Mouse (Mus musculus) heart, embryonic 12.5 days (tissue): ENCODE measurements around the gene Rps6ka3. TPM values are rescaled to one million over a fixed set of nuclear protein-coding genes. Genes with fewer than 3 reads are reported as not detected.

Experiments used
- ATAC-seq: fragments of 200-750 bp; cut with Nextera tagmentation; 2 replicates; pipeline ENCODE4 v1.8.0; 2017; ENCODE audit warnings: moderate TSS enrichment, moderate library complexity; ENCODE audit not compliant: insufficient number of reproducible peaks, low FRiP score
- H3K27ac ChIP-seq: fragments of 300-500 bp; sonication (generic); 2 replicates; pipeline ENCODE4 v1.5.1; 2016; ENCODE audit warnings: mild to moderate bottlenecking, moderate library complexity; ENCODE audit not compliant: poor library complexity, severe bottlenecking
- H3K27me3 ChIP-seq: fragments of 300-500 bp; sonication (generic); replicated peaks from 2 replicates; pipeline ENCODE4 v1.6.1; 2016; ENCODE audit warnings: mild to moderate bottlenecking, moderate library complexity
- H3K36me3 ChIP-seq: fragments of 300-500 bp; sonication (generic); 2 replicates; pipeline ENCODE4 v1.6.1; 2016; ENCODE audit warnings: mild to moderate bottlenecking, moderate library complexity
- H3K4me1 ChIP-seq: fragments of 300-500 bp; sonication (generic); replicated peaks from 2 replicates; pipeline ENCODE4 v1.6.1; 2016; ENCODE audit warnings: mild to moderate bottlenecking
- H3K4me2 ChIP-seq: fragments of 300-500 bp; sonication (generic); 2 replicates; pipeline ENCODE4 v1.6.1; 2016; ENCODE audit warnings: mild to moderate bottlenecking, moderate library complexity
- H3K4me3 ChIP-seq: fragments of 300-500 bp; sonication (generic); 2 replicates; pipeline ENCODE4 v1.5.1; 2016; ENCODE audit warnings: mild to moderate bottlenecking
- H3K9ac ChIP-seq: fragments of 300-500 bp; sonication (generic); 2 replicates; pipeline ENCODE4 v1.6.1; 2016; ENCODE audit warnings: mild to moderate bottlenecking, moderate library complexity
- H3K9me3 ChIP-seq: fragments of 300-500 bp; sonication (generic); replicated peaks from 2 replicates; pipeline ENCODE4 v1.6.1; 2016; ENCODE audit warnings: mild to moderate bottlenecking, moderate library complexity
- WGBS: fragments of 180-500 bp; shearing (Covaris S2); methylation state at CpG from one replicate; pipeline ENCODE4 v1.1.7; 2016; 5-methylcytosine and 5-hydroxymethylcytosine counted together
- polyA plus RNA-seq: library from polyadenylated mRNA; unstranded; fragments of >200 nt; fragmentation: Nextera tagmentation; extraction: Ambion mirVana; gene quantifications from 2 replicates; pipeline ENCODE4 v1.2.1, GENCODE M21; 2016

The Rps6ka3 gene
- polyA plus RNA-seq, 1 experiment from 2014 or later, result 6.1 TPM

DNA sequence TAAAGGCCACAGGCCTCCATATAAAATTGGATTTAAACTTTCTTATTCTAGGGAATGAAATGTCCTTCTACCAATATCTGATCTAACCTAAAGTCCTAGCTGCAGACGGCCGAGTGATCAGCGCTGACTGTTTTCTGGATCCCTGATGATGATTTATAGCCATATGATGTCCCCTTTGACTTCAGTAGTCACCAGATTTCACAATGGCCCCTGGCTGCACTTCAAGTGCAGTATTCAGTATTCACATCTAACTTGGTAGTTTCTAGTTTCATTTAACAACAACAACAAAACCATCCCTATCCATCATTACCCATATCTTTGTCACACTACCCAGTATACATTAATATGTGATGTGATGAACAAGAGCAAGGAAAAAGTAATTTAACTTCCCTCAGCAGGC is 154.4 kb downstream of the Rps6ka3 start:
- H3K36me3 ChIP-seq, result peaks cover 14% of the 10 kb centered on the region
- H3K4me1 ChIP-seq, result no peaks in the 10 kb centered on the region
- no peak overlapping the region for H3K4me3 ChIP-seq
- ATAC-seq, result no peak
- no peaks in the 10 kb centered on the region for H3K9me3 ChIP-seq
- no peaks in the 10 kb centered on the region for H3K27me3 ChIP-seq
- no peak overlapping the region for H3K9ac ChIP-seq
- H3K4me2 ChIP-seq, result no peak overlapping the region
- WGBS, result 91% methylated on average over 3 of the region's 3 CpGs
- H3K27ac ChIP-seq, result no peak overlapping the region

DNA sequence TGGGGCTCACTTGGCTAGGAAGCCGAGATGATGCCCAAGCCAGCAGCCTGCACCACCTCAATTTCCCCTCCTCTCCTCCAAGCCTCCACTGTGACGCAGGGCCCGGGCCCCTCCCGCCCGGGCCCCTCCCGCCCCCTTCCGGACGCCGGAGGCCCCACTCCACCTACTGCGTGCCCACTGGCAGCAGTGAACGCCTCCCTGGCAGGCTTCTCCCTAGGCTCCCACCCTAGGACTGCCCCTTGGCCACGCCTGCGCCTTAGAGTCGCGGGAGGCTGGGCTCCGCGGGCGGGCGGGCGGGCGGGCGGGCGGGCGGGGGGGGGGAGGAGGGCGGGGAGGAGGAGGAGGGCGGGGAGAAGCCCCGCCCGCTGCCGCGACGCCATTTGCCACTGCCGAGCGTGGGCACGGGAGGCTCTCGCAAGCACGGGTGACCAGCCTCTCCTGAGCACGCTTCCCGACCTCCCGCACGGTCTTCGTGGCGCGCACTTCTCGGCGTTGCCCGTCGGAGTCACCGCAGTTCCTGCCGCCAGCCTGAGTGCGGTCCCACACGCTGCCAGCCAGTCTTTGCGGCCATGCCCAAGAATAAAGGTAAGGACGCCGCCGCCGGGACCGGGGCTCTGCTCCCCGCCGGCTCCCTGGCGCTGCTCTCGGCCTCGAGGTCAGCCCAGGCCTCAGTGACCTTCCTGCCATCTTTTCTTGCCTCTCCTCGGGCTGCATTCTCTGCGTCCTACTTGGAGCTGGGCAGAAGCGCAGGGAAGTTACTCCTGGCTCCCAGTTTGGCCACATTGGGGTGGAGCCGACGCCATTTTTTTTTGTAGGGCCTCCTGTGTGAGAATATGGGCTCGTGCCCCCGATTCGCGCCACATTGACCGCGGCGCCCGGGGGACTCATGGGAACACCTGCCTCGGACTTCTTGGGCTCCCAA is 162.0 kb downstream of the Rps6ka3 start, which contains the start of gene Eif1ax:
Gene Eif1ax (plus strand): TSS at position 348 of the 922 bp plus-strand sequence.
- peak; percentile 99 for ATAC-seq
- H3K9me3 ChIP-seq, result no peaks in the 10 kb centered on the region
- peaks cover 6% of the 10 kb centered on the region for H3K36me3 ChIP-seq
- 26% methylated on average over 51 of the region's 76 CpGs for WGBS
- H3K4me1 ChIP-seq, result 0 out of 2 replicates have a peak, but pooled peaks cover 4% of the 10 kb centered on the region
- H3K4me3 ChIP-seq, result peak within 1 kb of the TSS; percentile 79
- no peaks in the 10 kb centered on the region for H3K27me3 ChIP-seq
- H3K9ac ChIP-seq, result peak within 1 kb of the TSS; percentile 86
- peak within 1 kb of the TSS; percentile 84 for H3K27ac ChIP-seq
- H3K4me2 ChIP-seq, result peak within 1 kb of the TSS; percentile 66

GRCm38 (mm10) chrX:159372753-159373144 is 162.6 kb downstream of the Rps6ka3 start:
- Histone ChIP-seq H3K36me3 (peaks cover 10% of the 10 kb centered on the region), H3K4me1 (0 out of 2 replicates have a peak, but pooled peaks cover 4% of the 10 kb centered on the region), H3K4me2 (peak overlapping the region; percentile 66), H3K27me3 (no peaks in the 10 kb centered on the region), H3K9ac (peak overlapping the region; percentile 86), H3K27ac (peak overlapping the region; percentile 84), H3K9me3 (no peaks in the 10 kb centered on the region), H3K4me3 (peak overlapping the region; percentile 79)
- no peak for ATAC-seq
- 11% methylated on average over 9 of the region's 9 CpGs for WGBS

DNA sequence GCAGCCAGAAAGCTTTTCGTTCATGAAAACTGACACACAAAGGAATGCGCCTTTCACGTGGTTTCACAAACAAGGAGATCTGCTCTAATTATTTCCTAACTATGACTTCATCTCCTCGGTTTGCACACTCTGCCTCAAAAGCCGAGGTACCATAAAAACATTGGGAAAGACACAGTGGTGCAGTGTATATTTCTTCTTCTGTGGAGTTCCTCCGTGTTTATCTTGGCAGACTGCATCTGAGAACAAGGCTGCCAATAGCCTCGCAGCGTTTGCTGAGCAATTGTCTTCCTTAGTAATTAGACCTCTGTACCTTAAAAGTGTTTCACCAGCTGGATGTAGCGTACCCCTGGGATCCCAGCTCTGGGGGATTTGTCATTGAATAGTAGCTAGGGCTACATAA is 177.0 kb downstream of the Rps6ka3 start:
- H3K9ac ChIP-seq, result no peak overlapping the region
- H3K27me3 ChIP-seq, result no peaks in the 10 kb centered on the region
- H3K4me2 ChIP-seq, result no peak overlapping the region
- H3K4me1 ChIP-seq, result no peaks in the 10 kb centered on the region
- 84% methylated on average over 9 of the region's 9 CpGs for WGBS
- peaks cover 18% of the 10 kb centered on the region; the same call in 1 of the 2 replicates for H3K36me3 ChIP-seq
- no peak overlapping the region for H3K4me3 ChIP-seq
- no peak for ATAC-seq
- H3K9me3 ChIP-seq, result no peaks in the 10 kb centered on the region
- H3K27ac ChIP-seq, result no peak overlapping the region

GRCm38 (mm10) chrX:159388953-159389352 is 178.8 kb downstream of the Rps6ka3 start:
- H3K4me3 ChIP-seq, result no peak overlapping the region
- H3K9ac ChIP-seq, result no peak overlapping the region
- no peak overlapping the region for H3K27ac ChIP-seq
- no peak for ATAC-seq
- H3K27me3 ChIP-seq, result no peaks in the 10 kb centered on the region
- H3K4me2 ChIP-seq, result no peak overlapping the region
- H3K4me1 ChIP-seq, result no peaks in the 10 kb centered on the region
- no peaks in the 10 kb centered on the region for H3K9me3 ChIP-seq
- H3K36me3 ChIP-seq, result peaks cover 14% of the 10 kb centered on the region; the same call in 1 of the 2 replicates

- no peak overlapping the region for H3K4me3 ChIP-seq
- peaks cover 11% of the 10 kb centered on the region; the same call in 1 of the 2 replicates for H3K36me3 ChIP-seq
- no peak overlapping the region for H3K27ac ChIP-seq
- H3K9me3 ChIP-seq, result no peaks in the 10 kb centered on the region
- no peak for ATAC-seq
- no peaks in the 10 kb centered on the region for H3K4me1 ChIP-seq
- H3K9ac ChIP-seq, result no peak overlapping the region
- H3K4me2 ChIP-seq, result no peak overlapping the region
- H3K27me3 ChIP-seq, result no peaks in the 10 kb centered on the region
- WGBS, result 61% methylated on average over 6 of the region's 6 CpGs
Observed at GRCm38 (mm10) chrX:159390347-159390962, 180.3 kb downstream of the Rps6ka3 start.

DNA sequence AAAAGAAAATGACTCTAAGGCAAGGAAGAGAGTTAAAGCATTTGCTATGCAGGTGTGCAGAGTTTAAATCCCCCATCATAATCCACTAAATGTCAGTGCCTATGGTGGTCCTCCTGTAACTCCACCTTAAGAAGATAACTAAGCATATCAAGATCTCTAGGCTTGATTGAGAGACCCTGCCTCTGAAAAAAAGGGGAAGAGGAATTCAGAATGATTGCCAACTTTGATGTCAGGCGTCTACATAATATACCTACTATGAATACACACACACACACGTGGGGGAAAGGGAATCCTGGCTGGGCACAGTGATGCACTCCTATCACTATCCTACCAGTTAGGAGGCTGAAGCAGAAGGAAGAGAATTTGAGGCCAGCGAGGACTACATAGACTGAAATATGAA is 181.1 kb downstream of the Rps6ka3 start:
- no peak for ATAC-seq
- 66% methylated on average over 3 of the region's 3 CpGs for WGBS
- H3K9ac ChIP-seq, result no peak overlapping the region

DNA sequence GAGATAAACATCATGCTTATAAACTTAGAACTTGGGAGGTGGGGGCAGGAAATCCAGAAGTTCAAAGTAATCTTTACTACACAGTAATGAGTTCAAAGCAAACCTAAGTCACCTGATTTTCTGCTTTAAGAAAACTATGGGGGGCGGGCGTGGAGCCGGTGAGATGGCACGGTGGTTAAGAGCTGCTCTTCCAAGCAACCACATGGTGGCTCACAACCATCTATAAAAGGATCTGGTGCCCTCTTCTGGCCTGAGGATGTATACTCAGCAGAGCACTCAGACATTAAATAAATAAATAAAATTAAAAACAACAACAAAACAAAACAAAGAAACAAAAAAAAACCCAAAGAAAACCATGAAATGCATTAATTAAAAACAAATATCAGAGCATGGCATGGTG is 199.1 kb downstream of the Rps6ka3 start:
- Histone ChIP-seq H3K9me3 (0 out of 2 replicates have a peak, but pooled peaks cover 2% of the 10 kb centered on the region), H3K9ac (no peak overlapping the region), H3K27me3 (peaks cover 4% of the 10 kb centered on the region), H3K4me3 (no peak overlapping the region), H3K4me1 (no peaks in the 10 kb centered on the region), H3K27ac (no peak overlapping the region), H3K4me2 (no peak overlapping the region), H3K36me3 (no peaks in the 10 kb centered on the region)
- ATAC-seq, result no peak
- 25% methylated on average over 4 of the region's 4 CpGs for WGBS

More for the DNA sequence above, 181.1 kb downstream of the Rps6ka3 start:
- Histone ChIP-seq H3K36me3 (peaks cover 4% of the 10 kb centered on the region; the same call in 1 of the 2 replicates), H3K4me3 (no peak overlapping the region), H3K27ac (no peak overlapping the region), H3K4me1 (no peaks in the 10 kb centered on the region), H3K4me2 (no peak overlapping the region), H3K9me3 (no peaks in the 10 kb centered on the region), H3K27me3 (no peaks in the 10 kb centered on the region)

DNA sequence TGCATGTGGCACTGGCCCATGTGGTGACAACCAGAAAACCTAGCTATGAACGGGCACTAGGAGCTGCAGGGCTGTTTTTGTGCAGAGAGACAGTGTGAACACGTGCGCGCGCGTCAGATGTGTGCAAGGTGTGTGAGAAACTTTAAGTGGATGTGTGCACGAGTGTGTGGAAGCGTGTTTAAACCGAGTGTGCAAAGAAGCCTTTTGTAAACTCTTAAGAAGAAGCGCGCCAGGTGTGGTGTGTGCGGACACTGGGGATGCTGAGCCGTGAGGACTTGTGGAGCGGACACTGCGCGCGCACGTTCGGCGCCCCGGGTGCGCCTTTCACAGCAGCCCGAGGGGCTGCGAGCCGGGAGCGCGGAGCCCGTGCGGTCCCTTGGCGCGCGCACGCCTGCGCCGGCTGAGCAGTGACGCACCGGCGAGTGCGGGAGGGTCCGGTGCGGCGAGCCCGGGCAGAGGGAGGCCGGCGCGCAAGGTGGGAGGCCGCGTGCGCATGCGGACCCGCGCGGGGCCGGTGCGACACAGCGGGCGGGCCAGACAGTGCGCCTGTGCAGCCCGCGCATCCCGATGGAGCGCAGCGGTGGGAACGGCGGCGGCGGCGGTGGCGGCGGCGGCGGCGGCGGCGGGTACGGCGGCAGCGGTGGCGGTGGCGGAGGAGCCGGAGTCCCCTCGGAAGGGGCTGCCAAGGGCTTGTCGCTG is 204.2 kb downstream of the Rps6ka3 start, which contains the start of gene Map7d2:
Gene Map7d2 (plus strand): TSS at position 443 of the 699 bp plus-strand sequence.
- Histone ChIP-seq H3K27ac (no peak within 1 kb of the TSS), H3K9me3 (0 out of 2 replicates have a peak, but pooled peaks cover 3% of the 10 kb centered on the region), H3K4me3 (peak within 1 kb of the TSS; percentile 70), H3K9ac (peak within 1 kb of the TSS; percentile 56), H3K4me1 (0 out of 2 replicates have a peak, but pooled peaks cover 2% of the 10 kb centered on the region), H3K36me3 (no peaks in the 10 kb centered on the region), H3K27me3 (peaks cover 32% of the 10 kb centered on the region), H3K4me2 (peak within 1 kb of the TSS; percentile 96)
- WGBS, result 20% methylated on average over 68 of the region's 83 CpGs
- peak; percentile 53; the same call in 1 of the 2 replicates for ATAC-seq

GRCm38 (mm10) chrX:159414829-159415673 is 204.9 kb downstream of the Rps6ka3 start:
- Histone ChIP-seq H3K4me1 (0 out of 2 replicates have a peak, but pooled peaks cover 2% of the 10 kb centered on the region), H3K4me3 (peak overlapping the region; percentile 70), H3K27ac (no peak overlapping the region), H3K9ac (peak overlapping the region; percentile 56), H3K36me3 (no peaks in the 10 kb centered on the region), H3K27me3 (peaks cover 34% of the 10 kb centered on the region), H3K9me3 (0 out of 2 replicates have a peak, but pooled peaks cover 3% of the 10 kb centered on the region), H3K4me2 (peak overlapping the region; percentile 96)
- ATAC-seq, result no peak
- 14% methylated on average over 58 of the region's 65 CpGs for WGBS
